Mouse (Mus musculus): ENCODE results near the gene Ifit1bl2.
"Not testable (repeated sequence)": the region's sequence is repeated elsewhere in the genome, so short reads cannot be mapped to it uniquely, and the experiment has no call there.

Gene Ifit1bl2

GRCm38 (mm10) chr19:34640623-34641022 is at the start of gene Ifit1bl2, which contains the start of gene Ifit1:
TSS of gene Ifit1bl2 (minus strand) at chr19:34640743.
TSS of gene Ifit1 (plus strand) at chr19:34640871.
- DNase-seq (ENCODE audit: low read depth in 1 of 2, low spot score in 2 of 2) = no peak

- no peak for DNase-seq (ENCODE audit: low read depth in 1 of 2, low spot score in 2 of 2)
These were observed 45.0 kb upstream of the Ifit1bl2 start for GRCm38 (mm10) chr19:34685530-34685929.

- DNase-seq (ENCODE audit: low read depth in 1 of 2, low spot score in 2 of 2) = no peak
These were observed 44.3 kb upstream of the Ifit1bl2 start for GRCm38 (mm10) chr19:34684857-34685256.

GRCm38 (mm10) chr19:34678428-34678827 is 37.9 kb upstream of the Ifit1bl2 start:
- no peak for DNase-seq (ENCODE audit: low read depth in 1 of 2, low spot score in 2 of 2)

- no peak for DNase-seq (ENCODE audit: low read depth in 1 of 2, low spot score in 2 of 2)
These were observed 32.9 kb upstream of the Ifit1bl2 start for GRCm38 (mm10) chr19:34673476-34673875.

- peak in 1 of 2 experiments; percentile 26 for DNase-seq (ENCODE audit: low read depth in 1 of 2, low spot score in 2 of 2)
These were observed 25.6 kb upstream of the Ifit1bl2 start for GRCm38 (mm10) chr19:34666127-34666526.

GRCm38 (mm10) chr19:34662740-34663139 is 22.2 kb upstream of the Ifit1bl2 start:
- no peak for DNase-seq (ENCODE audit: low read depth in 1 of 2, low spot score in 2 of 2)

GRCm38 (mm10) chr19:34662067-34662507 is 21.5 kb upstream of the Ifit1bl2 start:
- DNase-seq (ENCODE audit: low read depth in 1 of 2, low spot score in 2 of 2) = no peak

GRCm38 (mm10) chr19:34656511-34657298 is 16.2 kb upstream of the Ifit1bl2 start:
- no peak for DNase-seq (ENCODE audit: low read depth in 1 of 2, low spot score in 2 of 2)

- DNase-seq (ENCODE audit: low read depth in 1 of 2, low spot score in 2 of 2) = no peak
These were observed 14.8 kb upstream of the Ifit1bl2 start for GRCm38 (mm10) chr19:34655227-34655805.

- DNase-seq (ENCODE audit: low read depth in 1 of 2, low spot score in 2 of 2) = no peak
These were observed 10.5 kb upstream of the Ifit1bl2 start for GRCm38 (mm10) chr19:34650997-34651396.

GRCm38 (mm10) chr19:34650276-34650675 is 9.7 kb upstream of the Ifit1bl2 start:
- no peak for DNase-seq (ENCODE audit: low read depth in 1 of 2, low spot score in 2 of 2)

- not testable (repeated sequence) for DNase-seq (ENCODE audit: low read depth in 1 of 2, low spot score in 2 of 2)
These were observed 7.1 kb upstream of the Ifit1bl2 start for GRCm38 (mm10) chr19:34647630-34648029.

- no peak for DNase-seq (ENCODE audit: low read depth in 1 of 2, low spot score in 2 of 2)
These were observed 2.1 kb upstream of the Ifit1bl2 start for GRCm38 (mm10) chr19:34642616-34643015.

GRCm38 (mm10) chr19:34636933-34637557 is 3.5 kb downstream of the Ifit1bl2 start:
- peak in 1 of 2 experiments; percentile 10 for DNase-seq (ENCODE audit: low read depth in 1 of 2, low spot score in 2 of 2)

- DNase-seq (ENCODE audit: low read depth in 1 of 2, low spot score in 2 of 2) = no peak
These were observed 7.1 kb downstream of the Ifit1bl2 start for GRCm38 (mm10) chr19:34633484-34633883.

GRCm38 (mm10) chr19:34631487-34631886 is 9.1 kb downstream of the Ifit1bl2 start:
- DNase-seq (ENCODE audit: low read depth in 1 of 2, low spot score in 2 of 2) = no peak

GRCm38 (mm10) chr19:34627496-34627895 is 13.0 kb downstream of the Ifit1bl2 start:
- no peak for DNase-seq (ENCODE audit: low read depth in 1 of 2, low spot score in 2 of 2)

GRCm38 (mm10) chr19:34624663-34625062 is 15.9 kb downstream of the Ifit1bl2 start:
- no peak for DNase-seq (ENCODE audit: low read depth in 1 of 2, low spot score in 2 of 2)

- no peak for DNase-seq (ENCODE audit: low read depth in 1 of 2, low spot score in 2 of 2)
These were observed 16.8 kb downstream of the Ifit1bl2 start for GRCm38 (mm10) chr19:34623781-34624180.

- DNase-seq (ENCODE audit: low read depth in 1 of 2, low spot score in 2 of 2) = no peak
These were observed 19.7 kb downstream of the Ifit1bl2 start for GRCm38 (mm10) chr19:34620871-34621270.

All from monocyte, adult 2 months (primary cell).